Mouse (Mus musculus) E14TG2a.4 (cell line): Measurements from ENCODE around the gene Gm37240.

Experiments
- CTCF ChIP-seq: conservative IDR thresholded peaks from 2 replicates; pipeline ENCODE4 v1.5.1; 2014; ENCODE audit warnings: low read length
- NANOG ChIP-seq: IDR thresholded peaks from 2 replicates; pipeline ENCODE4 v1.6.1; 2014; ENCODE audit warnings: borderline replicate concordance, low read length, mixed read lengths
- POU5F1 ChIP-seq: IDR thresholded peaks from 2 replicates; pipeline ENCODE4 v1.6.1; 2014; ENCODE audit warnings: low read length, borderline replicate concordance

DNA sequence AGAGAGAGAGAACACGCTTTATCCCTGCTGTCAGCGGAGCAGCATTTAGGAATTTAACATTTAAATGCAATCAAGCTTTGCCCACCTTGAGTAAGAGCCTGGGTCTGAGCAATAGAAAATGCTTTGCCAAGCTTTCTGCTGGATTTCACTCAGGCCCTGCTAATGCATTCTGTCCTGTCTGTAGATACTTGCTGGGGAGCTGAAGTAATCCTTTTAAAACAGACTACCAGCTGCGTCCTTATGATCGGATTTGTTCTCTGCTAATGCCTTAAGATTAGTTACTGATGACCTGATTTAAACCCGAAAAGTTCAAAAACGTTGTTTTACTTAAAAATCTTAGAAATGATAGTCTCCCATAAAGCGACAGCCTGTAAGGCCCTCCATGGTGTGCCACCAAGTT lies 206.2 kb downstream of the Gm37240 start:
- TF ChIP-seq CTCF (no peak), POU5F1 (no peak), NANOG (no peak)
